Mouse (Mus musculus) liver, embryonic 14.5 days (tissue): Measurements from ENCODE around the gene Mink1. TPM values are rescaled to one million over a fixed set of nuclear protein-coding genes. Genes with fewer than 3 reads are reported as not detected.

Experiments
- ATAC-seq: fragments of 200-750 bp; cut with Nextera tagmentation; 2 replicates; pipeline ENCODE4 v1.8.0; 2017; ENCODE audit warnings: moderate number of reproducible peaks, mild to moderate bottlenecking, moderate library complexity; ENCODE audit not compliant: insufficient read depth
- DNase-seq, 3 experiments: peaks; one replicate each; pipeline ENCODE4 v3.0.0-alpha.2; 2012 to 2013; ENCODE audit warnings: low read depth in 3 of 3, low spot score in 3 of 3
- H3K27ac ChIP-seq: fragments of 300-500 bp; sonication (generic); 2 replicates; pipeline ENCODE4 v1.5.1; 2014; ENCODE audit warnings: moderate library complexity, mild to moderate bottlenecking, control low read depth, inconsistent platforms
- H3K27me3 ChIP-seq: fragments of 300-500 bp; sonication (generic); 2 replicates; pipeline ENCODE4 v1.6.1; 2014; ENCODE audit warnings: mild to moderate bottlenecking, low read length, moderate library complexity; ENCODE audit not compliant: control insufficient read depth, insufficient read depth
- H3K36me3 ChIP-seq: fragments of 300-500 bp; sonication (generic); replicated peaks from 2 replicates; pipeline ENCODE4 v1.6.1; 2014; ENCODE audit warnings: low read depth; ENCODE audit not compliant: control insufficient read depth, insufficient read depth
- H3K4me1 ChIP-seq, 2 experiments: fragments of 200-500 bp in 1 of 2; fragments of 300-500 bp in 1 of 2; sonication (generic) in 1 of 2; replicated peaks; 2 replicates each; pipeline ENCODE4 v1.6.1; 2012 to 2014; ENCODE audit warnings: antibody characterized with exemption in 1 of 2, inconsistent platforms in 1 of 2, low read length in 1 of 2; ENCODE audit not compliant: control insufficient read depth in 2 of 2, insufficient read depth in 2 of 2
- H3K4me2 ChIP-seq: fragments of 300-500 bp; sonication (generic); 2 replicates; pipeline ENCODE4 v1.6.1; 2014; ENCODE audit warnings: low read depth, mild to moderate bottlenecking, control low read depth, moderate library complexity
- H3K4me3 ChIP-seq, 2 experiments: fragments of 200-500 bp in 1 of 2; fragments of 300-500 bp in 1 of 2; sonication (generic) in 1 of 2; 2 replicates each; pipeline ENCODE4 v1.5.1; 2012 to 2014; ENCODE audit warnings: low read depth in 2 of 2, low read length in 2 of 2, mild to moderate bottlenecking in 2 of 2, control low read depth in 1 of 2, inconsistent platforms in 1 of 2, moderate library complexity in 1 of 2; ENCODE audit not compliant: insufficient read depth in 1 of 2
- H3K9ac ChIP-seq: fragments of 300-500 bp; sonication (generic); replicated peaks from 2 replicates; pipeline ENCODE4 v1.6.1; 2014; ENCODE audit warnings: mild to moderate bottlenecking, control low read depth, moderate library complexity
- H3K9me3 ChIP-seq: fragments of 300-500 bp; sonication (generic); 2 replicates; pipeline ENCODE4 v1.6.1; 2016; ENCODE audit warnings: low read length, mixed read lengths; ENCODE audit not compliant: control insufficient read depth
- CTCF ChIP-seq: IDR thresholded peaks from 2 replicates; pipeline ENCODE4 v1.5.1; 2016; ENCODE audit warnings: antibody characterized with exemption, low read depth, control low read depth
- EP300 ChIP-seq: IDR thresholded peaks from 2 replicates; pipeline ENCODE4 v1.6.1; 2016; ENCODE audit warnings: antibody characterized with exemption, low read depth
- WGBS: fragments of 180-500 bp; shearing (Covaris S2); extraction: QIAGEN DNeasy Blood & Tissue Kit; methylation state at CpG from one replicate; pipeline ENCODE4 v1.1.7; 2014; ENCODE audit not compliant: insufficient replicate concordance; 5-methylcytosine and 5-hydroxymethylcytosine counted together
- polyA plus RNA-seq, 2 experiments: library from polyadenylated mRNA; depleted of rRNA in 1 of 2; stranded (reverse) in 1 of 2; unstranded in 1 of 2; fragments of >200 nt; fragmentation: Nextera tagmentation in 1 of 2; extraction: Ambion mirVana in 1 of 2; gene quantifications; 2 replicates each; pipeline versions ENCODE4 v1.2.1 to v1.2.3; 2012 to 2014

Gene Mink1
- polyA plus RNA-seq, 2 experiments: 3.7 to 14.1 TPM

DNA sequence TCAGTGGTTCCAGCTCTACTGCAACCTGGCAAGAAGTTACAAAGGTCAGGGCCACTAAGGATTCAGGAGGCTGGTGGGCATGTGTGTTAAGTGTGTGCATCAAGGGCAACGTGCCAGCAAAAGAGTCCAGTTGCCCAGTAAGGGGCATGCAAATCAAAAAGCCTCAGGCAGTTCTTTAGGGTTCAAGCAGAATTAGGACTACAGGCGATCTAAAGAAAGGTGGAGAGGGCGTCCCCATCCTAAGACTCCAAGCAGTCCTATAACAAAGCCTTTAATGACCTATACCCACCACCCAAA lies 83.5 kb downstream of the Mink1 start:
- no peak for TF ChIP-seq EP300
- no peak for TF ChIP-seq CTCF
- H3K36me3 ChIP-seq: peaks cover 31% of the 10 kb centered on the region
- WGBS: 17% methylated on average over 3 of the region's 3 CpGs

DNA sequence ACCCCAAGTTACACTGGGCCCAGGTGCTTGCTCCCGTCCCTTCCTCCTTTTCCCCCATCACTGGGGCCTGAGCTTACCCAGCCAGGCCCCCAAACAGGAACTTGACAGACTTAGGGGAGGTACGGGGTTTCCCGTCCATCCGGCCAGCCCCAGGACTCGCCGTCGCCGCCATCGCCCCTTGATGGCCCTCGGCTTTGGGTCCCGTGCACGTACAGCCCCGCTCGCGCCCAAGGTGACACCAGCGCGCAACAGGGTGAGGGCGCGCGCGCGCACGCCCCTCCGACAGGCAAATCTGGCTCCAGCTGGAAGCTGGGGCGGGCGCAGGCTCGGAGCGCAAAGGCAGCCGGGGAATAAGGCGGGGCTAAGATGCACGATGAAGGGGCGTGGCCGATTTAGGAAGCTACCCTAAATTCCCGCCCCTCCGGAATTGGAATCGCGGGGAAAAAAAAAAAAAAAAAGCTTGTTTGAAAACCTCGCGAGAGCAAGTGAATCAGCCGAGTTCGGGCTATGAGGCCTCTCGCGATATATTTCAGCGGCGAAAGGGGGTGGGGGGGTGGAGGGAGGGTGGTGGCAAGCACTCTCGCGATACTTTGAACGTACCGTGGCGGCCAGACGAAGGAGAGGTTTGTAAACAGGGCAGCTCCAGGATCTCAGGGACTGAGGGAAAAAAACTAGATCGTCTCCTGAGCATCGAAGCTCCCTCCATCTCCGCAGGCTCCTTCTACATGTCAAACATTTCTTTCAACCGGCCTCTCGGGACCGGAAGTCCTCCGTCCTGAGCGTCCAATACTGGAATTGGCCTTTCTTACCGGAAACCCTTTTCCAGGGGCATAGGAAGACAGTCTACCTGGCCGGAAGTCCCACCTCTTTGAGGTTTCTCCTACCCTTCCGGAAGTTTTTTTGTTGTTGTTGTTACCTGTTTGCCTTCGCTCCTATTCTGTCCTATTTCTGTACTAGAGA lies 84.3 kb downstream of the Mink1 start, which contains the start of the genes Rnf167 and Slc25a11:
Gene Rnf167, plus strand, starts transcription at position 545 of the 960 bp plus-strand sequence.
Gene Slc25a11, minus strand, starts transcription at position 789 of the 960 bp plus-strand sequence.
- Histone ChIP-seq H3K9ac (peak within 1 kb of the TSS; percentile 99), H3K27me3 (no peaks in the 10 kb centered on the region), H3K36me3 (peaks cover 39% of the 10 kb centered on the region), H3K4me2 (peak within 1 kb of the TSS; percentile 97), H3K27ac (peak within 1 kb of the TSS; percentile 95), H3K4me1 (peaks cover 38 to 48% of the 10 kb centered on the region in 2 experiments), H3K9me3 (no peaks in the 10 kb centered on the region), H3K4me3 (peak within 1 kb of the TSS; percentile 82 to 93)
- under 1% methylated on average over 63 of the region's 63 CpGs for WGBS
- ATAC-seq (peak; percentile 83), DNase-seq (peak; percentile 98 to 99 (median 98))
- TF ChIP-seq EP300 (peak; percentile 77), CTCF (peak; percentile 46)

More for the DNA sequence above, 83.5 kb downstream of the Mink1 start:
- no peak for ATAC-seq
- Histone ChIP-seq H3K27me3 (no peaks in the 10 kb centered on the region), H3K4me3 (peak overlapping the region; percentile 61 to 93), H3K4me1 (peaks cover 30 to 41% of the 10 kb centered on the region in 2 experiments), H3K9me3 (no peaks in the 10 kb centered on the region), H3K27ac (peak overlapping the region; percentile 53), H3K9ac (peak overlapping the region; percentile 79), H3K4me2 (peak overlapping the region; percentile 97)
- no peak for DNase-seq

DNA sequence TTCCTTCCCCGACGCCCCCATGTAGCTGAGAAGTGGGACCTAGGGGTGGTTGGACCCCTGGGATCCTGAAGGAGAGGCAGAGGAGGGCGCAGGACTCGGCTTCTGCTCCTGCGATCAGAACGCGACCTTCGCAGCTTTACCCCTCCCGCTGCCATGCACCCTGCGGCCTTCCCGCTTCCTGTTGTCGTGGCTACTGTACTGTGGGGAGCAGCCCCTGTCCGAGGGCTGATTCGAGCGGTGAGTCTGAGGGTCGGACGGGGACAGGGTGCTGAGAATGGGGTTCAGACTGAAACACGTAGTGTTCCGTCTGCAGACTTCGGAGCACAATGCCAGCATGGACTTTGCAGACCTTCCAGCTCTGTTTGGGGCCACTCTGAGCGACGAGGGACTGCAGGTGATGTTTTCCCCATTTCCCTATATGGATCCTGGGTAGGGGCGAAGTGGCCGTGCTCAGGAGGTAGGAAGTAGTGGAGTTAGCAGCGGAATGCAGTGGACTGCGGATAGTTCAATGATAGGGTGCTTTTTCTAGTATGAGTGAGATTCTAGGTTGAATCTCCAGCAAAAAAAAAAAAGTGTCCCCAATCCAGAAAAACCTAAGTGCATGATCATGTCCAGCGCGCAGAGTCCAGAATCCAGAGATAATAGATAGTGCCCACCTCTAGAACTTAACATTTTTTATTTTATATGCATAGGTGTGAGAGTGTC lies 85.2 kb downstream of the Mink1 start:
- no peaks in the 10 kb centered on the region for H3K27me3 ChIP-seq
- TF ChIP-seq EP300: no peak
- no peak for TF ChIP-seq CTCF
- peaks cover 43 to 55% of the 10 kb centered on the region in 2 experiments for H3K4me1 ChIP-seq
- H3K4me3 ChIP-seq: peak overlapping the region; percentile 82 to 93
- H3K9ac ChIP-seq: peak overlapping the region; percentile 99
- ATAC-seq (peak; percentile 19), DNase-seq (no peak)
- H3K9me3 ChIP-seq: no peaks in the 10 kb centered on the region
- WGBS: 2% methylated on average over 28 of the region's 28 CpGs
- peaks cover 48% of the 10 kb centered on the region for H3K36me3 ChIP-seq
- H3K27ac ChIP-seq: peak overlapping the region; percentile 95
- peak overlapping the region; percentile 85 for H3K4me2 ChIP-seq

DNA sequence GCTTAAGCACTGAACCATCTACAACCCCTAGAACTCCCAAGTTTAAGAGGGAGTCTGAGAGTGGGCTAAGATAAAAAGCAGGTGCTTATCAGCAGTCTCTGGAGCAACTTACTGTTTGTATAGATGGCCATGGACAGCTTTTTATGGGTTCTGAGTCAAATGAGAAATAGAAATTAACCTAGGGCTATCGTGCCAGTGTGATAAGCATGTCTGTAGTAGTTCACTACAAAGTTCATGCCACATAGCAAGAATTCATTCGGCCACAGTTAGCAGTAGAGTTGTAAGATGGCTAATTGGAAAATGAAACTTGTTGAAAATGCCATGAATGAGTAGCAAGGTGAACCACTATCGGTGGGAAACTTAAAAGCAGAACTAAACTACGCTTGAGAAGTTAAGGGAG lies 85.8 kb downstream of the Mink1 start:
- Histone ChIP-seq H3K4me3 (peak overlapping the region; percentile 82 to 93), H3K27me3 (no peaks in the 10 kb centered on the region), H3K9ac (peak overlapping the region; percentile 99), H3K27ac (peak overlapping the region; percentile 95), H3K4me2 (peak overlapping the region; percentile 85), H3K36me3 (peaks cover 49% of the 10 kb centered on the region), H3K4me1 (peaks cover 43 to 56% of the 10 kb centered on the region in 2 experiments), H3K9me3 (no peaks in the 10 kb centered on the region)
- ATAC-seq (peak; percentile 10; the same call in 1 of the 2 replicates), DNase-seq (peak; percentile 54 to 67 (median 66))
- 7% methylated on average over 4 of the region's 4 CpGs for WGBS
- TF ChIP-seq EP300 (peak; percentile 76), CTCF (no peak)
